Mouse (Mus musculus) forebrain, embryonic 13.5 days (tissue): ENCODE data around the gene Ssrp1. TPM values are rescaled to one million over a fixed set of nuclear protein-coding genes. Genes with fewer than 3 reads are reported as not detected.

Source experiments
- ATAC-seq: fragments of 200-750 bp; cut with Nextera tagmentation; 2 replicates; pipeline ENCODE4 v1.8.0; 2017
- H3K27ac ChIP-seq: fragments of 300-500 bp; sonication (generic); 2 replicates; pipeline ENCODE4 v1.5.1; 2015; ENCODE audit warnings: inconsistent platforms, mild to moderate bottlenecking, moderate library complexity
- H3K27me3 ChIP-seq: fragments of 300-500 bp; sonication (generic); 2 replicates; pipeline ENCODE4 v1.6.1; 2015; ENCODE audit warnings: mild to moderate bottlenecking, inconsistent platforms
- H3K36me3 ChIP-seq: fragments of 300-500 bp; sonication (generic); 2 replicates; pipeline ENCODE4 v1.6.1; 2015; ENCODE audit warnings: mild to moderate bottlenecking, inconsistent platforms; ENCODE audit not compliant: poor library complexity, severe bottlenecking
- H3K4me1 ChIP-seq: fragments of 300-500 bp; sonication (generic); 2 replicates; pipeline ENCODE4 v1.6.1; 2015; ENCODE audit warnings: inconsistent platforms
- H3K4me2 ChIP-seq: fragments of 300-500 bp; sonication (generic); 2 replicates; pipeline ENCODE4 v1.6.1; 2015; ENCODE audit warnings: inconsistent platforms, mild to moderate bottlenecking, moderate library complexity
- H3K4me3 ChIP-seq: fragments of 300-500 bp; sonication (generic); 2 replicates; pipeline ENCODE4 v1.5.1; 2015; ENCODE audit warnings: mild to moderate bottlenecking, inconsistent platforms
- H3K9ac ChIP-seq: fragments of 300-500 bp; sonication (generic); 2 replicates; pipeline ENCODE4 v1.6.1; 2015; ENCODE audit warnings: mild to moderate bottlenecking, inconsistent platforms
- H3K9me3 ChIP-seq: fragments of 300-500 bp; sonication (generic); replicated peaks from 2 replicates; pipeline ENCODE4 v1.6.1; 2016; ENCODE audit warnings: inconsistent platforms
- WGBS: fragments of 180-500 bp; shearing (Covaris S2); methylation state at CpG from one replicate; pipeline ENCODE4 v1.1.7; 2015; 5-methylcytosine and 5-hydroxymethylcytosine counted together
- polyA plus RNA-seq: library from polyadenylated mRNA; unstranded; fragments of >200 nt; fragmentation: Nextera tagmentation; extraction: Ambion mirVana; gene quantifications from 2 replicates; pipeline ENCODE4 v1.2.1, GENCODE M21; 2015

Ssrp1 gene
- polyA plus RNA-seq = 281 and 310 TPM in 2 replicates

DNA sequence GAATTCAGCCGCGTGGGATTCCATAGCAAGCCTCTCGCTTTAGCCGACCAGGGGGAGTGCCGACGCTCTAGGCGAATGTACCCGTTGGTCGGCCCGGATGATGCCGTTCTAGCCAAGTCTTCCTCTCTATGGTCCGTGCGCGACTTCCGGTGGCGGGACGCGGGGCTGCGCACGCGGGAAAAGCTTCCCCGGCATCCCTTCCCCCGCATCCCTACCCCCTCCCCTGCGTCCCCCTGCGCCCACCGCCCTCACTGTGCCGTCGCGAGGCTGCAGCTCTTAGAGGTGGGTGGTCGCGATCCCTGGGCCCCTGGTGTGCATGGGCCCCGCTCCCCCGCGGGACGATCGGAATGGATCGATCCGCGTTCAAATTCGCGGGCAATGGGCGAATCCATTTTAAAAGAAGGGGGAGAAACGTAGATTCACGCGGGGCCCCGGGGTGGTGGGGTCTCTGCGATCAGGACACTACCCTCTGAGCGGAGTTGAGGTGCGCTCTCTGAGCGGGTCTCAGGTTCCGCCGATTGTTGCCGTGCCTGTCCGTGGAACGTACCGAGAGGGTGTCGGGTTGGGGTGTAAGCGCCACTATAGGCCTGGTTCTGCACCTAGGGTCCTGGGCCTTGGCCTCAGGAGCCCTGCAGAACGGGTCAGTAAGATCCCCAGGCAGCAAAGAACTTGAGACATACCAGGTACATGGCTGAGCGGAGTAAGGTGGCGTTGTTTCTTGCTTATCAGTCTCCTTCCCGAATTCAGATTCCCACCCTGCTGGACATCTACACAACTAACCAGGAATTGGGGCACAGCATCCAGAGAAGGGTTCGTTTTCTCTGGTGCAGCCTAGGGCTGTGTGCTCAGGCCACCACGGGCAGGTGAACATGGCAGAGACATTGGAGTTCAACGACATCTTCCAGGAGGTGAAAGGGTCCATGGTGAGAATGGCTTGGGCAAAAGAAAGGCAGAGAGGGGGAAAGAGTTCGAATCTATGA, at the start of gene Ssrp1, which contains the start of gene P2rx3:
TSS of gene Ssrp1 (plus strand) at position 188 of the 980 bp plus-strand sequence.
TSS of gene P2rx3 (minus strand) at position 416 of the 980 bp plus-strand sequence.
- H3K4me2 ChIP-seq = peak within 1 kb of the TSS; percentile 73
- peak; percentile 98 for ATAC-seq
- peak within 1 kb of the TSS; percentile 81 for H3K27ac ChIP-seq
- H3K27me3 ChIP-seq = no peaks in the 10 kb centered on the region
- no peaks in the 10 kb centered on the region for H3K9me3 ChIP-seq
- H3K36me3 ChIP-seq = peaks cover 32% of the 10 kb centered on the region
- 1% methylated on average over 63 of the region's 66 CpGs for WGBS
- peak within 1 kb of the TSS; percentile 86 for H3K4me3 ChIP-seq
- H3K4me1 ChIP-seq = peaks cover 18% of the 10 kb centered on the region
- peak within 1 kb of the TSS; percentile 93 for H3K9ac ChIP-seq

DNA sequence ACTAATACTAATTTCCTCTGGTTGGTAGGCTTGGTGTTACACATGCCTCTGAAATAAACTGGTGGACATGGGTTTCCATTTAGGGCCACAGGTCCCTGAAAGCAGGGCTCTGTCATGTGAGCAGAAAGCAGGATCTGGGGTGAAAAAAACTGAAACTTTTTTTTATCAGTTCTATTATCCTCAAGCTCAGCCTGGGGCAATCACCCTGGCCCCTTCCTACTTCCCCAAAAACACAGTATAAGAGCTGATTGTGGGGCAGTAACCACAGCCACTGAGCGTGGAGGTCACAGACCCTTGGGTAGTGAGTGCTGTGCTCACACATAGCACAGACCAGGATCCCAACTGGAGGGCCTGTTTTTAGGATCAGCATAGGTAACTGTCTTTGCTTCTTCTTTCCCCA, 49.1 kb upstream of the Ssrp1 start, which contains the start of gene Prg3:
TSS of gene Prg3 (plus strand) at position 286 of the 400 bp plus-strand sequence.
- no peak within 1 kb of the TSS for H3K27ac ChIP-seq
- 81% methylated on average over 1 of the region's 1 CpGs for WGBS
- no peaks in the 10 kb centered on the region for H3K4me1 ChIP-seq
- H3K4me3 ChIP-seq = no peak within 1 kb of the TSS
- ATAC-seq = no peak
- no peaks in the 10 kb centered on the region for H3K36me3 ChIP-seq
- no peak within 1 kb of the TSS for H3K4me2 ChIP-seq
- H3K9ac ChIP-seq = no peak within 1 kb of the TSS
- H3K27me3 ChIP-seq = no peaks in the 10 kb centered on the region
- H3K9me3 ChIP-seq = no peaks in the 10 kb centered on the region

DNA sequence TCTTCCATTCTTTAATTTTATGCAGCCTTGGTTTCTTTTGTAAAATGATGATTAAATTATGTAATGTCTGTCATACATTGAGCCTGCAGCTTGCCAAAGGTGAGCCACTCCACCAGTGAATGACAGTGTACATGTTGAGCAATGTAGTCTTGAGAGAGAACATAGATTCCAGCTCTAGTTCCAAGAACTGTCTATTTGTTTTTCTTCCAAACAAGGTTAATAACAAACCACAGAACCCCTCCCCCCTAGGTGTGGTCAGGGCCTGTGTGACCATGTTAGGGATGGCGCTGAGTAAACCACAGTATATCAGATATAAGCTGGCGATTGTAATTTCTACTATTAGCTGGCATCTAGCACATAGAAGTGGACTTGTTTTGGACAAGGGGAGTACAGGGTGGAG, 40.7 kb upstream of the Ssrp1 start:
- no peaks in the 10 kb centered on the region for H3K27me3 ChIP-seq
- no peaks in the 10 kb centered on the region for H3K9me3 ChIP-seq
- H3K4me1 ChIP-seq = no peaks in the 10 kb centered on the region
- no peak overlapping the region for H3K9ac ChIP-seq
- no peak for ATAC-seq
- H3K27ac ChIP-seq = no peak overlapping the region
- H3K4me3 ChIP-seq = no peak overlapping the region
- no peak overlapping the region for H3K4me2 ChIP-seq
- no peaks in the 10 kb centered on the region for H3K36me3 ChIP-seq
- WGBS = 93% methylated on average over 2 of the region's 2 CpGs

DNA sequence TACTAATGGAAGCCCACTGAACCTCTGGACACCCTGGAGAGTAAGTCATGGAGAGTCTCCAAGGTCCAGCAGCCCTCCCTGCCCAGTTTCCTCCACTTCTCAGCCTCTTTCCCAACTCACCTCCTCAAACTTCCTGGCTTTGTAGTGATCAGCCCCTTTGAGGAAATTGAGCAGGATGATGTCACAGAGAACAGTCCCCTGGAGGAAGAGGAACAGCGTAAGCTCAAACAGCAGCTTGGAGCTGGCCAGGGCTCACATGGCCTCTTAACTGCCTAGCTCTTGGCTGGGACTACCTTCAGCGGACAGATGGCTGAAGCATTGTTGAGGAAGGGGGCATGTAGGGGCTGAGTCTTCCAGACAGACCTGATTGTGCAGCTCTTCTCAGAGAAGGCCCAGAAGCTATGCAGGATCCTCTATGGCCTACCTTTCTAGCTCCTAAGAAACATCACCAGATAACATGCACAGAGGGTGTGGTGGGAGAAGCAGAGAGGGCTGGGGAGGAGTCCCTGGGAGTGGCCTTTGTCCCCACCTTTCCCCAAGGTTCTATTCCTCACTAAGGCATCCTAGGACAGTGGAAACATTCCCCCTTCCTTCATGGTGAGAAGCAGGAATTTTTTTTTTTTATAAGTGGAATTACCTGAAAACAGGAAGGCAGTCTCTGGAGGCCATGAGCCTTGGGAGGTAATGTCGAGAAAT, 37.4 kb upstream of the Ssrp1 start:
- H3K4me1 ChIP-seq = no peaks in the 10 kb centered on the region
- no peaks in the 10 kb centered on the region for H3K36me3 ChIP-seq
- H3K9me3 ChIP-seq = no peaks in the 10 kb centered on the region
- 81% methylated on average over 3 of the region's 3 CpGs for WGBS
- no peak overlapping the region for H3K9ac ChIP-seq
- H3K4me3 ChIP-seq = no peak overlapping the region
- H3K27ac ChIP-seq = no peak overlapping the region
- ATAC-seq = no peak
- H3K4me2 ChIP-seq = no peak overlapping the region
- no peaks in the 10 kb centered on the region for H3K27me3 ChIP-seq

DNA sequence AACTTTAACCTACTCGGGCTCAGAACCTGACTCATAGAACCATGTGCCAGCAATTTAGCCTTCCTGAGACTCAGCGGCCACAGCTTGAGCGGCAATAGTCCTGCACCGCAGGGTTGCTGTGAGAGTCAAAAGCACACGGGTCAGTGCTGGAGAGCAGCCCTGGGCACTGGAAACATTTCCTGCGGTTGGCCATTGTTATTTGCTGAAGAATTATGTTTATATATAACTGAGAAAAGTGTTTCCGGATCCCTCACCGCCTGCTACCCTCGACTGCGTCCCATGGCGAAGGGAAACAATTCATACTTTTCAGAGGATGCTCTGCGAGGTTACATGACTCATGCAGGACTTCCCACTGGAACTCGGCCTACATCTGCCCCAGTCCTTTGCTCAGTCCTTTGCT, 35.5 kb upstream of the Ssrp1 start:
- Histone ChIP-seq H3K4me1 (no peaks in the 10 kb centered on the region), H3K4me2 (no peak overlapping the region), H3K27me3 (no peaks in the 10 kb centered on the region), H3K4me3 (no peak overlapping the region), H3K27ac (no peak overlapping the region), H3K9me3 (no peaks in the 10 kb centered on the region), H3K9ac (no peak overlapping the region), H3K36me3 (no peaks in the 10 kb centered on the region)
- WGBS = 70% methylated on average over 13 of the region's 13 CpGs
- no peak for ATAC-seq

DNA sequence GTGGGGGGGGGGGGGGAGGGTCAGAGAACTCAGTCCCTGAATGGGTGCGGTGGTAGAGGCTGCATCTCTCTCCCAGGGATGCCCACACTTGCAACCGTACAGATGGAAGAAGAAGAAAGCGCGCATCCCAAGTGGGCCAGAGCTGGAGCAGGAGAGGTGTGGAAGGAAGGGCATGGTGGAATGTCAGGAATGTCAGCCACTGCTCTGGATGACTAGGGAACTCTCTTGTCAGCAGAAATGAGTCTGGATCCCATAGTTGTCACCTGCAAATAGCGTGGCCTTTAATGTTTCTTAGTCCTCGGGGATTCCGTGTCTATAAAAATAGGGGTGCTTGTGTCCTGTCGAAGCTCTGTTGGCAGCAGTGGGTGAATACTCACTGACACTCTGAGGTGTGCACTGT, 34.5 kb upstream of the Ssrp1 start:
- no peaks in the 10 kb centered on the region for H3K4me1 ChIP-seq
- H3K9ac ChIP-seq = no peak overlapping the region
- H3K4me2 ChIP-seq = no peak overlapping the region
- no peak for ATAC-seq
- no peaks in the 10 kb centered on the region for H3K36me3 ChIP-seq
- H3K27ac ChIP-seq = no peak overlapping the region
- no peak overlapping the region for H3K4me3 ChIP-seq
- no peaks in the 10 kb centered on the region for H3K27me3 ChIP-seq
- WGBS = 85% methylated on average over 8 of the region's 8 CpGs
- H3K9me3 ChIP-seq = no peaks in the 10 kb centered on the region

DNA sequence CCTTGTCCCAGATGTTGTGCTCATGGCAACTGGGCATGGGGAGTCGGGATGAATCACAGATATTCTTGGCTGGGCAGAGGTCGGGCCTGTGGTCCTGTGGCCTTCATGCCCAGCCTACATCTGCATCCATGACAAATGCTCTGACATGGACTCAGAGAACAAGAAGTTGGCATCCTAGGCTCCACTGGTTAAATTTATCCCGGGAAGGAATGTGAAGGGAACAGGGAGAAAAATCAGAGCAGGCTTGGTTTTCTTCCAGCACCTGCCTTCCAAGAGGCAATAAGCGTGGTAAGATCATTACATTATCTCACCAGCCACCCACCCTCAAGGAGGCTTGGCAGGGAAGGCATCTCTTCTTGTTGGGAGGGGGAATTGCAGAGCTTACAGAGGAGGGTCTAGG, 32.7 kb upstream of the Ssrp1 start:
- Histone ChIP-seq H3K4me3 (no peak overlapping the region), H3K4me1 (no peaks in the 10 kb centered on the region), H3K4me2 (no peak overlapping the region), H3K27ac (no peak overlapping the region), H3K27me3 (no peaks in the 10 kb centered on the region), H3K9me3 (no peaks in the 10 kb centered on the region), H3K9ac (no peak overlapping the region), H3K36me3 (no peaks in the 10 kb centered on the region)
- WGBS = 85% methylated on average over 4 of the region's 4 CpGs
- no peak for ATAC-seq

DNA sequence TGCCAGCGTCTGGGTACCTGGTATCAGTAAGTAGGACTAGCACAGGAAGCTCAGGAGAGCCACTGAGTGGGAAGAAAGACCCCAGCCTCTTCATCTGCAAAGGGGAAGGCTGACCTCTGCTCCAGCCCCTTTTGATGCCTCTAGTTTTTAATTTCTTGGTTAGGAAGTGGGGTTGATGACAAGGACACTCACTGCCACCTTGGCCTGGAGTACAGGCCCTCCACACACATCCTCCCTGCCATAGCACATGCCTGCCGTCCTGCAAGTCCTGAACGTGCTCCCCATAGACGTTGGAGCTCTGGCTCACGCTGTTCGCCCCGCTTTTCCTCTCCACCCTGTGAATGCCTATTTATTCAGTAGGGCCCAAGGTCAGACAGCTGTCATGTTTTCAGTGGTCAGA, 30.4 kb upstream of the Ssrp1 start:
- no peaks in the 10 kb centered on the region for H3K9me3 ChIP-seq

DNA sequence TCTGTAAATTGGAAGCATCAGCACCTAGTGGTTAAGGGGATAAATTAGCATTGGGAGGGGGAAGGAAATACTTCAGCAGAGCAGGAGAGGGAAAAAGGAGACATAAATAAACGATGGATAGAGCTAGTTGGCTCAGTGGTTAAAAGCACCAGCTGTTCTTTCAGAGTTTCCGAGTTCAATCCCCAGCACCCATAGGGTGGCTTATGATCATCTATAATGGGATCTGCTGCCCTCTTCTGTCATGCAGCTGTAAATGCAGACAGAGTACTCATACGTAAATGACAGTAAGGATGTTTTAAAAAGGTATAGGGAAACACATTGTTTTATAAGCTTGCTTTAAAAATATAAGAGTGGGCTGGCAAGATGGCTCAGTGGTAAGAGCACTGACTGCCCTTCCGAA, 29.3 kb upstream of the Ssrp1 start:
- Histone ChIP-seq H3K4me3 (no peak overlapping the region), H3K9me3 (no peaks in the 10 kb centered on the region), H3K4me1 (no peaks in the 10 kb centered on the region), H3K4me2 (no peak overlapping the region), H3K27me3 (no peaks in the 10 kb centered on the region), H3K27ac (no peak overlapping the region), H3K36me3 (no peaks in the 10 kb centered on the region), H3K9ac (no peak overlapping the region)
- ATAC-seq = peak; percentile 60; the same call in 1 of the 2 replicates
- 20% methylated on average over 4 of the region's 4 CpGs for WGBS

More for the DNA sequence above, 30.4 kb upstream of the Ssrp1 start:
- no peak for ATAC-seq
- no peaks in the 10 kb centered on the region for H3K4me1 ChIP-seq
- H3K27me3 ChIP-seq = no peaks in the 10 kb centered on the region
- 74% methylated on average over 7 of the region's 7 CpGs for WGBS
- H3K27ac ChIP-seq = no peak overlapping the region
- no peak overlapping the region for H3K4me2 ChIP-seq
- no peak overlapping the region for H3K9ac ChIP-seq
- H3K4me3 ChIP-seq = no peak overlapping the region
- no peaks in the 10 kb centered on the region for H3K36me3 ChIP-seq

DNA sequence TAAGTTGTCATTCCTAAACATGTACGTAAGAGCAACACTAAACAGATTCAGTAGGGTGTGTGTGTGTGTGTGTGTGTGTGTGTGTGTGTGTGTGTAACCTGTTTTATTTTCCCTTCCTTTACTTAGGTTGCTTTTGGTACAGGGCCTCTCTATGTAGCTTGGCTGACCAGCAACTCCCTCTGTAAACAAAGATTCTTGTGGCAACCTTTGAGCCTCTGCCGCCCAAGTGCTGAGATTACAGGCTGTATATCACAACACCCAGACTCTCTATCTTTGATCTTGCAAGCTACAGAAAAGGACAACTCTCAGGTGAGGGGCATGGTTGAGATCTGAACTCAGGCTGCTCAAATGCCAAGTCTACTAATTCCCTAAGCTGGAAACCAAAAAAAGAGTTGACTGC, 27.8 kb upstream of the Ssrp1 start:
- Histone ChIP-seq H3K9me3 (no peaks in the 10 kb centered on the region), H3K9ac (no peak overlapping the region), H3K27ac (no peak overlapping the region), H3K4me1 (no peaks in the 10 kb centered on the region), H3K4me3 (no peak overlapping the region), H3K4me2 (no peak overlapping the region), H3K27me3 (no peaks in the 10 kb centered on the region), H3K36me3 (no peaks in the 10 kb centered on the region)
- ATAC-seq = no peak
- 98% methylated on average over 2 of the region's 2 CpGs for WGBS

DNA sequence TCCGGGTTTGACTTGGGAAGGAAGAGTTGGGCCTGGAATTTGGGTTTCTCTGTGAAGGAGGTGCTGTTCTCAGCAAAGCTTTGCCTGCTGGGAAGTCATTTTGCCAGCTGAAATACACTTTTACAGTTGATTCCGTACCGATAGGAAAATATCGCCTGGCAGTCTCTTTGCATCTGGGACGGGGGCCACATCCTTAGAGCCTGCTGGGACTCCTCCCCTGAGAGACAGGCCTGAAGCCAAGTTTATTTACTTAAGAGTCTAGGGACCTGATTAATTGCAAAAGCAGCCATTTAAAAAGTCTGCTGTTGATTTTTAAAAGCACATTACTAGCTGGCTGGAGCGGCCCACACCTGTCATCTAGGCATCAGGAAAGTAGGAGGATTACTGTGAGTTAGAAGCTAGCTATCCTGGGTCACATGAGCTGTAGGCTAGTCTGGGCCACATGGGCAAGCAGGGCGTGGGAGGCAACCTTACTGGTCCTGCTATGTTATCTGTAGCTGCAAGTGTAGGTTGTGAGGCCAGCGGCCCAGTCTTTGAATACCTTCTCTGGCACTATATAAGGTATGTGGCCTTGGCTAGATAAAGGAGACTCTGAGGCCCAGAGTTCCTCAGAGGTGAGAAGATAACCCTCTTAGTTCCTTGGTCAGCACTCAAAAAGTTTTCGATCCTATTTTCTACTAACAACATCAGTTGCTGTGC, 25.0 kb upstream of the Ssrp1 start:
- Histone ChIP-seq H3K27ac (no peak overlapping the region), H3K4me2 (no peak overlapping the region), H3K9me3 (no peaks in the 10 kb centered on the region), H3K36me3 (no peaks in the 10 kb centered on the region), H3K4me3 (no peak overlapping the region), H3K9ac (no peak overlapping the region), H3K4me1 (no peaks in the 10 kb centered on the region), H3K27me3 (no peaks in the 10 kb centered on the region)
- ATAC-seq = peak; percentile 42; the same call in 1 of the 2 replicates
- WGBS = 78% methylated on average over 9 of the region's 9 CpGs

DNA sequence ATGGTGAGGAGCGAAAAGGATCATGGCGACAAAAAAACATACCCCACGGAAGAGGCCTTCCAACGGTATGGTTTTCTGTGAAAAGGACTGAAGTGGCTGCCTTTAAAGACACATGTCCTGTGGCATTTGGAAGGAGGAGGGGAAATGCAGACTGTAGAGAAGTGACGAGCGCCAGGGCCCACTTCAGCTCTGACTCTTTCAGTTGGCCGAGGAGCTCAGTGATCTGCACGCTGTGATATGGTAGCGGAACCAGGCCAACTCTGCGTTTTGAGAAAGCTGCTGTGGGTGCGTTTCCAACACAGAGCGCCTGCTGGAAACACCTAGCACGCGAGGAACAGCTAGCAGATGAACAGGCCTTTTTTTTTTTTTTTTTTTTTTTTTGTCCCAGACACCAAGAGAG, 24.4 kb upstream of the Ssrp1 start:
- 84% methylated on average over 14 of the region's 14 CpGs for WGBS
- Histone ChIP-seq H3K4me3 (no peak overlapping the region), H3K4me2 (no peak overlapping the region), H3K36me3 (no peaks in the 10 kb centered on the region), H3K27me3 (no peaks in the 10 kb centered on the region), H3K27ac (no peak overlapping the region), H3K4me1 (no peaks in the 10 kb centered on the region), H3K9ac (no peak overlapping the region), H3K9me3 (no peaks in the 10 kb centered on the region)
- ATAC-seq = no peak; the same call in 1 of the 2 replicates
